In the genomic region with DNA sequence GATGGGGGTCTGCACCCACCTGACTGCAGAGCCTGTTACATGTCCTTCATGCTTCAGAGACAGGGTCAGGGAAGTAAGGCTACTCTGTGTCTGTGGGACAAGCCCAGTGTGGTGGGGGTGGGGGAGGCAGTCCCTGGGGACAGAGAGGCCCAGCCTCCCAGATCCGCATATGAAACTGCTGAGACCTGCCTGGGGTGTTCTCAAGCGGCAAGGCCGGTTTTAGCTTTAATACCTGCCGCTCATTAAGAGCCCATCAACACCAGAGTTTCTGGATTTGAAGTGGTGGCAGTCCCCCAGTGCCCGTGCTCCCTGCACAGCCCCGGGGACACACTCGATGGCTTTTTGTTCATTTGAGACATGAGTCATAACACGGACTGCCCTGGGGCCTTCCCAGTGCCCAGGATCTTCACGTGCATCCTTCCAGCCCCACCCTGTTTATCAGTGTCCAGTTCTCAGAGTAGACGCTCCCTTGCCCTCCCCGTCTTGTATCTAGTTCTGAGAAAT, we compare ENCODE assay signal across 12 mouse cellular contexts. TPM values are rescaled to one million over a fixed set of nuclear protein-coding genes. Genes with fewer than 3 reads are reported as not detected.
DNase-seq lines count a peak whose midpoint lies in the region; ATAC-seq and TF ChIP-seq lines count a peak whose summit lies in the region.
"Had no signal": no experiment of that assay in that cellular context is flagged by ENCODE, and none has a peak within 500 bp of the region (broad histone marks: within the 10 kb centered on the region; RNA-seq: fewer than 3 reads in every experiment).

No protein-coding gene starts in this region.

- peak overlapping the region; percentile 50 for H3K9ac ChIP-seq in liver, embryonic 15.5 days
- H3K9ac ChIP-seq in forebrain, embryonic 16.5 days (replicated peaks; ENCODE audit: low read depth, low read length): no peak overlapping the region

- intact Hi-C loops in left cerebral cortex, postnatal 4 days (cut with DNase I): no loop called here

- no peaks in the 10 kb centered on the region for H3K9me3 ChIP-seq in E14TG2a.4 (ENCODE audit: low read length)
- H3K9me3 ChIP-seq in embryonic facial prominence, embryonic 10.5 days: no peaks in the 10 kb centered on the region
- H3K9me3 ChIP-seq in liver, embryonic 15.5 days (replicated peaks): no peaks in the 10 kb centered on the region
- H3K9me3 ChIP-seq in forebrain, embryonic 16.5 days (ENCODE audit: control insufficient read depth, low read length): no peaks in the 10 kb centered on the region

- H3K4me2 ChIP-seq in liver, embryonic 15.5 days: peak overlapping the region; percentile 68
- H3K4me2 ChIP-seq in forebrain, embryonic 16.5 days (ENCODE audit: low read length): no peak overlapping the region

- peak; percentile 97 for ATAC-seq in liver, embryonic 15.5 days (ENCODE audit: insufficient read depth)
- ATAC-seq in forebrain, embryonic 16.5 days: no peak

- H3K27ac ChIP-seq in embryonic facial prominence, embryonic 10.5 days (replicated peaks): peak overlapping the region; percentile 8
- peak overlapping the region; percentile 85 for H3K27ac ChIP-seq in liver, embryonic 15.5 days (replicated peaks)
- H3K27ac ChIP-seq in forebrain, embryonic 16.5 days (ENCODE audit: low read length): no peak overlapping the region

- peak; percentile 45 to 63 for DNase-seq in kidney, postnatal 4 days
- no peak for DNase-seq in kidney, adult 9 months
- DNase-seq in embryonic facial prominence, embryonic 10.5 days (ENCODE audit: low spot score): peak; percentile 30
- DNase-seq in adrenal gland, adult (ENCODE audit: inconsistent age in 2 of 2, low spot score in 1 of 2): no peak
- DNase-seq in left cerebral cortex, postnatal 4 days: no peak
- DNase-seq: adrenal gland, postnatal 36 days; gastrocnemius, postnatal 25 days; thymus, postnatal 36 days had no signal

- 43% methylated on average over 11 of the region's 11 CpGs for WGBS in embryonic facial prominence, embryonic 10.5 days
- WGBS in liver, embryonic 15.5 days (ENCODE audit: insufficient replicate concordance): 37% methylated on average over 11 of the region's 11 CpGs
- 35% methylated on average over 11 of the region's 11 CpGs for WGBS in forebrain, embryonic 16.5 days

- H3K4me1 ChIP-seq in E14TG2a.4 (replicated peaks; ENCODE audit: low read depth, low read length): peaks cover 79% of the 10 kb centered on the region
- H3K4me1 ChIP-seq in embryonic facial prominence, embryonic 10.5 days: peaks cover 32% of the 10 kb centered on the region
- H3K4me1 ChIP-seq in liver, embryonic 15.5 days (replicated peaks): peaks cover 50% of the 10 kb centered on the region
- H3K4me1 ChIP-seq in forebrain, embryonic 16.5 days (replicated peaks; ENCODE audit: control insufficient read depth, insufficient read depth, low read length): peaks cover 9% of the 10 kb centered on the region

- H3K27me3 ChIP-seq in E14TG2a.4 (ENCODE audit: insufficient read depth, low read length): peaks cover 17% of the 10 kb centered on the region
- H3K27me3 ChIP-seq in embryonic facial prominence, embryonic 10.5 days (replicated peaks; ENCODE audit: low read depth, poor library complexity, severe bottlenecking): peaks cover 21% of the 10 kb centered on the region
- H3K27me3 ChIP-seq in liver, embryonic 15.5 days: peaks cover 23% of the 10 kb centered on the region
- no peaks in the 10 kb centered on the region for H3K27me3 ChIP-seq in forebrain, embryonic 16.5 days (replicated peaks; ENCODE audit: control insufficient read depth, insufficient read depth, low read length)

- no peak for TF ChIP-seq CTCF in E14TG2a.4 (conservative IDR thresholded peaks at IDR 0.05; ENCODE audit: low read length)

- peak overlapping the region; percentile 13; the same call in 1 of the 2 replicates for H3K4me3 ChIP-seq in E14TG2a.4 (replicated peaks; ENCODE audit: low read length)
- no peak overlapping the region for H3K4me3 ChIP-seq in embryonic facial prominence, embryonic 10.5 days
- peak overlapping the region; percentile 18 for H3K4me3 ChIP-seq in liver, embryonic 15.5 days (replicated peaks)
- no peak overlapping the region for H3K4me3 ChIP-seq in forebrain, embryonic 16.5 days (replicated peaks; ENCODE audit: low read length)

- H3K36me3 ChIP-seq in E14TG2a.4 (ENCODE audit: insufficient read depth, low read length): peaks cover 29% of the 10 kb centered on the region
- H3K36me3 ChIP-seq in embryonic facial prominence, embryonic 10.5 days (replicated peaks): peaks cover 14% of the 10 kb centered on the region
- peaks cover 7% of the 10 kb centered on the region for H3K36me3 ChIP-seq in liver, embryonic 15.5 days (replicated peaks)
- no peaks in the 10 kb centered on the region for H3K36me3 ChIP-seq in forebrain, embryonic 16.5 days (ENCODE audit: control insufficient read depth, insufficient read depth)

RNA-seq across cellular contexts. Expression of a gene that starts 5.4 kb away (rescaled TPM):
- polyA plus RNA-seq in embryonic facial prominence, embryonic 10.5 days (2016; fragmentation: Nextera tagmentation; extraction: Ambion mirVana): 0.10 and 0.75 TPM in 2 replicates
- 0.40 and 0.79 TPM in 2 replicates for polyA plus RNA-seq in liver, embryonic 15.5 days (2015; fragmentation: Nextera tagmentation; extraction: Ambion mirVana)
- 0.10 and 0.25 TPM in 2 replicates for polyA plus RNA-seq in forebrain, embryonic 16.5 days (2015; fragmentation: Nextera tagmentation; extraction: Ambion mirVana)
- total RNA-seq in left cerebral cortex, postnatal 4 days (2021): 1 to 10 TPM in 1 of 2 experiments, under 1 TPM in 1; 0.46 to 1.1 TPM
- total RNA-seq: gastrocnemius, postnatal 25 days had no signal

RNA-seq across cellular contexts. Expression of a gene that starts 15.0 kb away (rescaled TPM):
- polyA plus RNA-seq in embryonic facial prominence, embryonic 10.5 days (2016; fragmentation: Nextera tagmentation; extraction: Ambion mirVana): 81.5 and 82.5 TPM in 2 replicates
- 32.8 and 33.7 TPM in 2 replicates for polyA plus RNA-seq in liver, embryonic 15.5 days (2015; fragmentation: Nextera tagmentation; extraction: Ambion mirVana)
- 29.8 and 34.6 TPM in 2 replicates for polyA plus RNA-seq in forebrain, embryonic 16.5 days (2015; fragmentation: Nextera tagmentation; extraction: Ambion mirVana)
- 1 to 10 TPM; 6.5 to 6.9 TPM for total RNA-seq in left cerebral cortex, postnatal 4 days (2021)

RNA-seq across cellular contexts. Expression of a gene that starts 17.0 kb away (rescaled TPM):
- 0.35 and 0.38 TPM in 2 replicates for polyA plus RNA-seq in embryonic facial prominence, embryonic 10.5 days (2016; fragmentation: Nextera tagmentation; extraction: Ambion mirVana)
- 0.08 and 0.12 TPM in 2 replicates for polyA plus RNA-seq in liver, embryonic 15.5 days (2015; fragmentation: Nextera tagmentation; extraction: Ambion mirVana)
- polyA plus RNA-seq in forebrain, embryonic 16.5 days (2015; fragmentation: Nextera tagmentation; extraction: Ambion mirVana): 0.66 and 0.70 TPM in 2 replicates
- total RNA-seq in left cerebral cortex, postnatal 4 days (2021): 1 to 10 TPM; 1.5 to 2.0 TPM
- total RNA-seq: gastrocnemius, postnatal 25 days; megakaryocyte-erythroid progenitor cell, adult 5-6 weeks had no signal

RNA-seq across cellular contexts. Expression of a gene that starts 22.6 kb away (rescaled TPM):
- not detected in 2 replicates for polyA plus RNA-seq in embryonic facial prominence, embryonic 10.5 days (2016; fragmentation: Nextera tagmentation; extraction: Ambion mirVana)
- polyA plus RNA-seq in liver, embryonic 15.5 days (2015; fragmentation: Nextera tagmentation; extraction: Ambion mirVana): not detected in 2 replicates
- polyA plus RNA-seq in forebrain, embryonic 16.5 days (2015; fragmentation: Nextera tagmentation; extraction: Ambion mirVana): 17.0 and 18.6 TPM in 2 replicates
- 10 to 100 TPM; 70.9 to 77.4 TPM for total RNA-seq in left cerebral cortex, postnatal 4 days (2021)
- total RNA-seq: gastrocnemius, postnatal 25 days; megakaryocyte-erythroid progenitor cell, adult 5-6 weeks had no signal

RNA-seq across cellular contexts. Expression of a gene that starts 45.1 kb away (rescaled TPM):
- polyA plus RNA-seq in embryonic facial prominence, embryonic 10.5 days (2016; fragmentation: Nextera tagmentation; extraction: Ambion mirVana): 49.4 and 55.6 TPM in 2 replicates
- 0.12 and 0.16 TPM in 2 replicates for polyA plus RNA-seq in liver, embryonic 15.5 days (2015; fragmentation: Nextera tagmentation; extraction: Ambion mirVana)
- 427 TPM in 2 replicates for polyA plus RNA-seq in forebrain, embryonic 16.5 days (2015; fragmentation: Nextera tagmentation; extraction: Ambion mirVana)
- total RNA-seq in left cerebral cortex, postnatal 4 days (2021): 100 to 1,000 TPM; 666 to 687 TPM

Comparison
In these comparisons a context has a peak if more than half of its experiments do, and no peak if none do; other contexts are left out.
1. DNase-seq: peak in kidney, postnatal 4 days (2 of 2) and embryonic facial prominence, embryonic 10.5 days (single experiment); none in kidney, adult 9 months (single experiment), adrenal gland, adult (0 of 2) and left cerebral cortex, postnatal 4 days (single experiment).
2. H3K4me3 ChIP-seq: peak in E14TG2a.4 (single experiment) and liver, embryonic 15.5 days (single experiment); none in embryonic facial prominence, embryonic 10.5 days (single experiment) and forebrain, embryonic 16.5 days (single experiment).